Comparison of ENCODE assay signal across 10 mouse cellular contexts in the genomic region with DNA sequence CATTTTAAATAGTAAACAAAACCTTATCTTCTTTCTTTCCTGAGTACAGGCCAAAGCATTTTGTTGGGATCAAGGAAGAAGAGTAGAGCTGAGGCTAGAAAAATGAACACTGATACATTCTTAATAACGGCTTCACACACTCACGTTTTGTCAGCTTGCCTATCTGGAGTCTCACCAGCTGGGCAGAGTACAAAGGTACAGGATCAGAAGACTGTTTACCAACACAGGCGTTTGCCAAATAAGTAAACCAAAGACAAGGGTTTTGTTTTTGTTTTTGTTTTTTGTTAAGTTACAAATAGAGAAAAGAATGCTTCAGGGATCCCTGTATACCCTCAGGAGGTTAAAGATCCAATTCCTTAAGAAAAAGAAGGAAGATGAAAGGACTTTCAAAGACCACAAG. TPM values are rescaled to one million over a fixed set of nuclear protein-coding genes. Genes with fewer than 3 reads are reported as not detected.
A peak's percentile ranks its signal among the peaks of the same experiment; 100 is the strongest.
DNase-seq lines count a peak whose midpoint lies in the region; ATAC-seq and TF ChIP-seq lines count a peak whose summit lies in the region.
"Had no signal": no experiment of that assay in that cellular context is flagged by ENCODE, and none has a peak within 500 bp of the region (broad histone marks: within the 10 kb centered on the region; RNA-seq: fewer than 3 reads in every experiment).

No protein-coding gene starts in this region.

- H3K9ac ChIP-seq in embryonic facial prominence, embryonic 13.5 days, result peak overlapping the region; percentile 94; the same call in 1 of the 2 replicates
- H3K9ac ChIP-seq in intestine, embryonic 15.5 days, result peak overlapping the region; percentile 87; the same call in 1 of the 2 replicates
- H3K9ac ChIP-seq in midbrain, postnatal 0 days (replicated peaks; ENCODE audit: low read length, poor library complexity, severe bottlenecking), result no peak overlapping the region; the same call in 1 of the 2 replicates

- no peak overlapping the region for H3K27ac ChIP-seq in embryonic facial prominence, embryonic 13.5 days
- H3K27ac ChIP-seq in intestine, embryonic 15.5 days, result no peak overlapping the region
- H3K27ac ChIP-seq in midbrain, postnatal 0 days (ENCODE audit: low read depth, low read length), result no peak overlapping the region

- H3K4me1 ChIP-seq in embryonic facial prominence, embryonic 13.5 days, result peaks cover 9% of the 10 kb centered on the region
- 0 out of 2 replicates have a peak, but pooled peaks cover 2% of the 10 kb centered on the region for H3K4me1 ChIP-seq in intestine, embryonic 15.5 days (replicated peaks)
- H3K4me1 ChIP-seq in midbrain, postnatal 0 days (ENCODE audit: insufficient read depth, low read length), result peaks cover 11% of the 10 kb centered on the region; the same call in 1 of the 2 replicates

- peak overlapping the region; percentile 83 for H3K4me3 ChIP-seq in embryonic facial prominence, embryonic 13.5 days
- H3K4me3 ChIP-seq in intestine, embryonic 15.5 days (replicated peaks), result peak overlapping the region; percentile 80
- H3K4me3 ChIP-seq in midbrain, postnatal 0 days (ENCODE audit: low read depth, low read length), result peak overlapping the region; percentile 71

- no peaks in the 10 kb centered on the region for H3K27me3 ChIP-seq in embryonic facial prominence, embryonic 13.5 days
- H3K27me3 ChIP-seq in intestine, embryonic 15.5 days (replicated peaks), result no peaks in the 10 kb centered on the region
- no peaks in the 10 kb centered on the region for H3K27me3 ChIP-seq in midbrain, postnatal 0 days (ENCODE audit: insufficient read depth, low read length)

- H3K36me3 ChIP-seq in embryonic facial prominence, embryonic 13.5 days, result peaks cover 23% of the 10 kb centered on the region
- no peaks in the 10 kb centered on the region; the same call in 1 of the 2 replicates for H3K36me3 ChIP-seq in intestine, embryonic 15.5 days
- no peaks in the 10 kb centered on the region for H3K36me3 ChIP-seq in midbrain, postnatal 0 days (ENCODE audit: insufficient read depth, low read length)

- H3K9me3 ChIP-seq in embryonic facial prominence, embryonic 13.5 days, result no peaks in the 10 kb centered on the region
- H3K9me3 ChIP-seq in intestine, embryonic 15.5 days, result no peaks in the 10 kb centered on the region
- H3K9me3 ChIP-seq in midbrain, postnatal 0 days (ENCODE audit: low read length), result no peaks in the 10 kb centered on the region

- 80% methylated on average over 3 of the region's 3 CpGs for WGBS in embryonic facial prominence, embryonic 13.5 days
- 71% methylated on average over 3 of the region's 3 CpGs for WGBS in intestine, embryonic 15.5 days
- WGBS in midbrain, postnatal 0 days, result 79% methylated on average over 3 of the region's 3 CpGs

- ATAC-seq in embryonic facial prominence, embryonic 13.5 days (ENCODE audit: insufficient number of reproducible peaks, insufficient read depth, low FRiP score, low TSS enrichment, low read depth), result no peak
- no peak for ATAC-seq in intestine, embryonic 15.5 days
- no peak for ATAC-seq in midbrain, postnatal 0 days (ENCODE audit: low FRiP score)
- ATAC-seq in erythroid progenitor cell, adult 5-6 weeks (replicated peaks; ENCODE audit: low FRiP score, poor library complexity, severe bottlenecking), result no peak

- DNase-seq in kidney, adult 9 months, result peak; percentile 44
- no peak for DNase-seq in kidney, postnatal 14 days
- DNase-seq in midbrain, postnatal 0 days (ENCODE audit: low spot score), result no peak
- no peak for DNase-seq in cerebellum, adult 11 months
- no peak for DNase-seq in left cerebral cortex, adult 9 months (ENCODE audit: low spot score in 2 of 2)

- H3K4me2 ChIP-seq in embryonic facial prominence, embryonic 13.5 days, result peak overlapping the region; percentile 64
- peak overlapping the region; percentile 62 for H3K4me2 ChIP-seq in intestine, embryonic 15.5 days (replicated peaks)
- peak overlapping the region; percentile 73 for H3K4me2 ChIP-seq in midbrain, postnatal 0 days (ENCODE audit: low read depth, low read length, poor library complexity, severe bottlenecking)

- no peak for TF ChIP-seq CTCF in midbrain, postnatal 0 days (IDR thresholded peaks at IDR 0.05)

RNA-seq across cellular contexts. Expression of a gene that starts 1.4 kb away (rescaled TPM):
- 103 and 108 TPM in 2 replicates for polyA plus RNA-seq in embryonic facial prominence, embryonic 13.5 days (2015; fragmentation: Nextera tagmentation; extraction: Ambion mirVana)
- 66.9 and 71.5 TPM in 2 replicates for polyA plus RNA-seq in intestine, embryonic 15.5 days (2015; fragmentation: Nextera tagmentation; extraction: Ambion mirVana)
- 32.9 and 40.4 TPM in 2 replicates for total RNA-seq in midbrain, postnatal 0 days (2014; rRNA removed)
- 37.9 and 40.4 TPM in 2 replicates for polyA plus RNA-seq in midbrain, postnatal 0 days (2015; fragmentation: Nextera tagmentation; extraction: Ambion mirVana)
- 33.5 and 39.4 TPM in 2 replicates for total RNA-seq in erythroid progenitor cell, adult 5-6 weeks (2015; ENCODE audit: low replicate concordance)
- 23.8 and 29.0 TPM in 2 replicates for total RNA-seq in erythroid progenitor cell, adult 5-6 weeks (2017; ENCODE audit: low replicate concordance)

RNA-seq across cellular contexts. Expression of a gene that starts 38.5 kb away (rescaled TPM):
- 12.8 and 13.6 TPM in 2 replicates for polyA plus RNA-seq in embryonic facial prominence, embryonic 13.5 days (2015; fragmentation: Nextera tagmentation; extraction: Ambion mirVana)
- polyA plus RNA-seq in intestine, embryonic 15.5 days (2015; fragmentation: Nextera tagmentation; extraction: Ambion mirVana), result 8.6 and 8.7 TPM in 2 replicates
- 5.0 and 6.4 TPM in 2 replicates for total RNA-seq in midbrain, postnatal 0 days (2014; rRNA removed)
- 7.2 and 7.8 TPM in 2 replicates for polyA plus RNA-seq in midbrain, postnatal 0 days (2015; fragmentation: Nextera tagmentation; extraction: Ambion mirVana)
- total RNA-seq in erythroid progenitor cell, adult 5-6 weeks (2015; ENCODE audit: low replicate concordance), result 2.9 TPM in 1 of 2 replicates, not detected in the other
- 0.98 and 3.3 TPM in 2 replicates for total RNA-seq in erythroid progenitor cell, adult 5-6 weeks (2017; ENCODE audit: low replicate concordance)

RNA-seq across cellular contexts. Expression of a gene that starts 39.7 kb away (rescaled TPM):
- 3.2 and 4.6 TPM in 2 replicates for polyA plus RNA-seq in embryonic facial prominence, embryonic 13.5 days (2015; fragmentation: Nextera tagmentation; extraction: Ambion mirVana)
- polyA plus RNA-seq in intestine, embryonic 15.5 days (2015; fragmentation: Nextera tagmentation; extraction: Ambion mirVana), result 2.2 and 2.3 TPM in 2 replicates
- 2.8 and 3.3 TPM in 2 replicates for total RNA-seq in midbrain, postnatal 0 days (2014; rRNA removed)
- polyA plus RNA-seq in midbrain, postnatal 0 days (2015; fragmentation: Nextera tagmentation; extraction: Ambion mirVana), result 1.9 TPM in 2 replicates
- not detected in 2 replicates for total RNA-seq in erythroid progenitor cell, adult 5-6 weeks (2015; ENCODE audit: low replicate concordance)
- total RNA-seq in erythroid progenitor cell, adult 5-6 weeks (2017; ENCODE audit: low replicate concordance), result not detected in 2 replicates

RNA-seq across cellular contexts. Expression of a gene that starts 52.4 kb away (rescaled TPM):
- polyA plus RNA-seq in embryonic facial prominence, embryonic 13.5 days (2015; fragmentation: Nextera tagmentation; extraction: Ambion mirVana), result 36.7 and 40.2 TPM in 2 replicates
- 26.5 and 27.2 TPM in 2 replicates for polyA plus RNA-seq in intestine, embryonic 15.5 days (2015; fragmentation: Nextera tagmentation; extraction: Ambion mirVana)
- total RNA-seq in midbrain, postnatal 0 days (2014; rRNA removed), result 22.6 and 25.8 TPM in 2 replicates
- polyA plus RNA-seq in midbrain, postnatal 0 days (2015; fragmentation: Nextera tagmentation; extraction: Ambion mirVana), result 19.4 and 20.1 TPM in 2 replicates
- total RNA-seq in erythroid progenitor cell, adult 5-6 weeks (2015; ENCODE audit: low replicate concordance), result 4.7 and 8.0 TPM in 2 replicates
- 0.98 and 3.2 TPM in 2 replicates for total RNA-seq in erythroid progenitor cell, adult 5-6 weeks (2017; ENCODE audit: low replicate concordance)

RNA-seq across cellular contexts. Expression of a gene that starts 54.5 kb away (rescaled TPM):
- not detected in 2 replicates for polyA plus RNA-seq in embryonic facial prominence, embryonic 13.5 days (2015; fragmentation: Nextera tagmentation; extraction: Ambion mirVana)
- polyA plus RNA-seq in intestine, embryonic 15.5 days (2015; fragmentation: Nextera tagmentation; extraction: Ambion mirVana), result not detected in 2 replicates
- total RNA-seq in midbrain, postnatal 0 days (2014; rRNA removed), result not detected in 2 replicates
- polyA plus RNA-seq in midbrain, postnatal 0 days (2015; fragmentation: Nextera tagmentation; extraction: Ambion mirVana), result not detected in 2 replicates
- total RNA-seq in erythroid progenitor cell, adult 5-6 weeks (2015; ENCODE audit: low replicate concordance), result not detected in 2 replicates
- not detected in 2 replicates for total RNA-seq in erythroid progenitor cell, adult 5-6 weeks (2017; ENCODE audit: low replicate concordance)
- total RNA-seq: ES-E14 had no signal
- polyA plus RNA-seq: large intestine, adult 2 months had no signal
